Mouse (Mus musculus): ENCODE measurements at regions not wholly inside any gene's neighbourhood (a gene's known extent, or its start where the extent isn't known, plus 50 kb on each side); places are given as distances from the start of the nearest gene placed in this dataset.

DNA sequence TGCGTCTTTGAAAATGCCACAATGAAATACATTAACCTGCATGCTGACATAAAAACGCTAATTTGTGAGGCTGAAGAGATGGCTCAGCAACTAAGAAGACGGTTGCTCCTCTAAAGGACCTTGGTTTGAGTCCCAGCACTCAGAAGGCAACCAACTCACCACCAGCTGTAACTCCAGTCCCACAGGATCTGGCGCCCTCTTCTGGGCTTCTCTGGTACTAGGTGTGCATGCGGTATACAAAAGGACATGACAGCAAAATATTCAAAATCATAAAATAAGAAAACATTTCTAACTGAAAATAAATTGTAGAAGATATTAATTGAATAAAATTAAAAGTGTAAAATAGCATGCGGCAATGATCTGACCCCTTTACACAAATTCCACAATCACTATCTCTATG is 1539.7 kb upstream of the Gulo start:
- no peak for DNase-seq

GRCm38 (mm10) chr14:67545036-67545435 is 1536.0 kb upstream of the Gulo start:
- no peak for DNase-seq

- DNase-seq, result no peak
Observed at GRCm38 (mm10) chr14:67541271-67541711, 1532.3 kb upstream of the Gulo start.

DNA sequence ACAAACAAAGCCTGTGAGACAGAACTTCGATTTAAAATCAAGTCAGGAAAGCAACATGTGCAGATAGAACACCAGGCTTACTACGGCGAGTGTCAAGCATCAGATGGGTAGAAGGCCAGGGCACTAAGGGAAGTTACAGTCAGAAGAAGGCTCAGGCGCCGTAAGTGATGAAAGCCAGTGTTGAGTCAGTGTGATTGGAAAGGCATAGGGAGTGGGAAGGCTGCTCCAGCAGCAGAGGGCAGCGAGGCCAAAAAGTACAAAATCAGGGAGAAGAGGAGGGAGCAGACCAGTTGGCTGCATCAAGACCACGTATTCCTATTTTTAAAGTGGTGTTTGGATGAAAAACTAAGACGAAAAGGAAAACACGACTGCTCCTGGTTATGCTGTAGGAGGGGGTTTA is 1529.7 kb upstream of the Gulo start:
- DNase-seq, result no peak

DNA sequence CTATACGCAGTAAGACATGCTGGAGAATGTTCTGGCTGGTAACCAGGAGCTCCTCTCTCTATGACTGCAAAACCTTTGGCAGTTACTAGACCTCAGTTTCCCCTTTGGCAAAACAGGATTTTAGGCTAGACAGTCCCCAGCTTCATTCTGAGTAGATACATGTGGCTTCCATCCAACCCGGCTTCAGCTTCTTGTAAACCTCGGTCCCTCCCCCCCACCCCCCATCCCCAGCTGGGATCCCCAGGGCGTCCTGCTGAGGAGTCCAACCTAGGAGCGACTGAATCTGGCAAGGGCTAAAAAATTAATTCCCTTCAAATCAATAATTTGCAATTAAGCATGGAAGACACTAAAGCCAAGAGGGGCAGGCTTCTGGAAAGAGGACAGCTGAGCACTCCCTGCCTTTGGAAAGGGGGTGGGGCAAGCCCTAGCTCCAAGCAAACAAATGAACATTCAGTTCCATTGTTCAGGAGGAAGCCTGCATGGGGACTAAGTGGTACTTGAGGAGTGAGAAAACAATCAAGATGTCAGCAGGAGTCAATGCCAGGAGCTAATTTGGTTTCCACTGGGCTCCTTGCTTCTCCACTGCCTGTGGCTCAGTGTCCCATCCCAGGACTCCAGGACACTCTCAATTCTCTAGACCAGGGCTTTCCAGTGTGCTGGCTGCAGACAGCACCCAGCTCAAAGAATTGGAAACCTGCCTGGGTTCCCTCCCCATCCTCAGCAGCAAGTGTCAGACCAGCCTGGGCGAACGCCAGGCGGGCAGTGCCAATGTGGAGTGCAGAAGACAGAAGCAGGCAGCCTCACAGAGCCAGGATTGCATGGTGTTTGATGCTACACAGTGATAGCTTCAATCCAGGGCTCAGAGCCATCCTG is 1528.0 kb upstream of the Gulo start:
- DNase-seq, result peak; percentile 7

GRCm38 (mm10) chr14:67506729-67507395 is 1497.9 kb upstream of the Gulo start:
- DNase-seq, result no peak

- DNase-seq, result no peak
Observed at GRCm38 (mm10) chr14:67492086-67492485, 1483.1 kb upstream of the Gulo start.

GRCm38 (mm10) chr14:67486676-67487075 is 1477.7 kb upstream of the Gulo start:
- no peak for DNase-seq

DNA sequence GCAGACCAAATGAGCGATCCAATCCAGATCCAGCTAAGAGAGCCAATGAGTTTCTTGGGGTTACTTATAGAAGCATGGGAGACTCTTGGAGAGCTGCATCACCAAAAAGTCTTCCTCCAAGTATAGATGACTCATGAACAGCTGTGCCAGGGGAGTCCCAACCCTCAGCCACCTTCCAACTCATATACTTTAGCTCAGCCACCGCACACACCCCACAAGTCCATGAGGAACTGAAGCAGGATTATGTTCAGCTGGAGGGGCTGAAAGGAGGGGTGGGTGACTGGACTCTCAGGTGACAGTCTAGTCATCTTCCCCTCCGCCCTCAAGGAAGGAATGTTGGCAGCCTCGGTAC is 1476.4 kb upstream of the Gulo start:
- no peak for DNase-seq

GRCm38 (mm10) chr14:67484533-67485448 is 1475.8 kb upstream of the Gulo start:
- DNase-seq, result no peak
